ENCODE assay signal across 8 mouse cellular contexts in genomic region chr11:78792465-78792864, GRCm38 (mm10). TPM values are rescaled to one million over a fixed set of nuclear protein-coding genes. Genes with fewer than 3 reads are reported as not detected.
DNase-seq lines count a peak whose midpoint lies in the region; ATAC-seq lines count a peak whose summit lies in the region.

No protein-coding gene starts in this region.

- no peaks in the 10 kb centered on the region for H3K27me3 ChIP-seq in stomach, embryonic 15.5 days (replicated peaks)

- peak overlapping the region; percentile 8; the same call in 1 of the 2 replicates for H3K4me3 ChIP-seq in macrophage (ENCODE audit: inconsistent target)
- no peak overlapping the region for H3K4me3 ChIP-seq in stomach, embryonic 15.5 days (replicated peaks)

- peak; percentile 74 for ATAC-seq in frontal cortex, adult (ENCODE audit: low TSS enrichment)
- no peak for ATAC-seq in stomach, embryonic 15.5 days (ENCODE audit: insufficient read depth, low FRiP score, low read depth)

- peak overlapping the region; percentile 29; the same call in 1 of the 2 replicates for H3K4me2 ChIP-seq in stomach, embryonic 15.5 days

- H3K9me3 ChIP-seq in stomach, embryonic 15.5 days = no peaks in the 10 kb centered on the region

- WGBS in macrophage (ENCODE audit: missing documents) = 3% methylated on average over 7 of the region's 11 CpGs
- WGBS in stomach, embryonic 15.5 days = 47% methylated on average over 11 of the region's 11 CpGs

- H3K36me3 ChIP-seq in macrophage (ENCODE audit: inconsistent target) = no peaks in the 10 kb centered on the region
- H3K36me3 ChIP-seq in stomach, embryonic 15.5 days = no peaks in the 10 kb centered on the region

- DNase-seq in frontal cortex, postnatal 14 days (ENCODE audit: low spot score in 2 of 2) = no peak
- DNase-seq in retina, postnatal 1 day = peak; percentile 62
- DNase-seq in retina, embryonic 14.5 days (ENCODE audit: low spot score) = no peak
- no peak for DNase-seq in Muller cell, postnatal 12 days (ENCODE audit: inconsistent ontology term)
- DNase-seq in spleen, adult 12 weeks (ENCODE audit: low spot score) = no peak

- peak overlapping the region; percentile 21; the same call in 1 of the 2 replicates for H3K27ac ChIP-seq in macrophage
- H3K27ac ChIP-seq in stomach, embryonic 15.5 days = no peak overlapping the region

- H3K4me1 ChIP-seq in stomach, embryonic 15.5 days = 0 out of 2 replicates have a peak, but pooled peaks cover 8% of the 10 kb centered on the region

- H3K79me2 ChIP-seq in macrophage (ENCODE audit: inconsistent target) = no peaks in the 10 kb centered on the region

- no peak overlapping the region for H3K9ac ChIP-seq in stomach, embryonic 15.5 days

RNA-seq across cellular contexts. Expression of gene Lyrm9, which starts 33.9 kb away (rescaled TPM):
- 10 to 100 TPM in 6 of 26 experiments, 1 to 10 TPM in 17, under 1 TPM in 3; 0.50 to 18.2 (median 6.6) TPM for total RNA-seq in macrophage (2018; cell fraction: chromatin; rRNA removed)
- 1 to 10 TPM in 25 of 26 experiments, under 1 TPM in 1; 0.94 to 7.3 (median 4.0) TPM for total RNA-seq in macrophage (2018; cell fraction: cytosol; rRNA removed)
- total RNA-seq in macrophage (2018; cell fraction: nucleus; rRNA removed) = 10 to 100 TPM in 3 of 26 experiments, 1 to 10 TPM in 22, under 1 TPM in 1; 0.63 to 16.6 (median 4.7) TPM
- 5.5 to 12.6 TPM (median 11.4 TPM) in 3 replicates for polyA plus RNA-seq in macrophage (2018)
- 17.9 and 18.3 TPM in 2 replicates for polyA plus RNA-seq in stomach, embryonic 15.5 days (2015; fragmentation: Nextera tagmentation; extraction: Ambion mirVana)

RNA-seq across cellular contexts. Expression of gene Ccnq, which starts 40.9 kb away (rescaled TPM):
- total RNA-seq in macrophage (2018; cell fraction: chromatin; rRNA removed) = 10 to 100 TPM in 1 of 26 experiments, 1 to 10 TPM in 19, under 1 TPM in 3, not detected in 3; 0.70 to 10.8 (median 2.6) TPM
- 10 to 100 TPM in 16 of 26 experiments, 1 to 10 TPM in 10; 4.2 to 17.3 (median 11.6) TPM for total RNA-seq in macrophage (2018; cell fraction: cytosol; rRNA removed)
- total RNA-seq in macrophage (2018; cell fraction: nucleus; rRNA removed) = 10 to 100 TPM in 9 of 26 experiments, 1 to 10 TPM in 17; 1.1 to 16.4 (median 5.7) TPM
- polyA plus RNA-seq in macrophage (2018) = 9.6 to 19.0 TPM (median 16.3 TPM) in 3 replicates
- 36.9 and 39.3 TPM in 2 replicates for polyA plus RNA-seq in stomach, embryonic 15.5 days (2015; fragmentation: Nextera tagmentation; extraction: Ambion mirVana)
